ENCODE assay signal across 13 mouse cellular contexts in the genomic region with DNA sequence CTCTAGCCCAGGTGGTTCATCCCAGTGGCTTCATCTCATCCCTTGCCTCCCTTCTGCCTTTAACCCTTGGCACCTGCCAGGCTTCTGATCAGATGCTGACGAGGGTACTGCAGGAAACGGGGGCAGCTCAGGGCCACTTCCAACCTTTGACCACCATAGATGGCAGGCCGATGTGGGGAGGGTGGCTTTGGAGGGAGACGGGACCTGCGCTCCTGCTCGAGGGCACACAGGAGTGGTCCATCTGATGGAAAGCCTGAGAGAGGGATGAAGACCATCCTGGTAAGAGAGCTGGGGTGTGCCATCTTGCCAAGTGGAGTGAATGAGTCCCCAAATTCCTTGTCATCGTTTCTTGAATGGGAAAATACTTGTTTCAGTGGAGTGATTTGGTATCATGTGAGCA.
"Had no signal": no experiment of that assay in that cellular context is flagged by ENCODE, and none has a peak within 500 bp of the region (broad histone marks: within the 10 kb centered on the region; RNA-seq: fewer than 3 reads in every experiment).

No protein-coding gene starts in this region.

- H3K27ac ChIP-seq: limb, embryonic 15.5 days; liver, embryonic 15.5 days; neural tube, embryonic 12.5 days had no signal

- H3K27me3 ChIP-seq: limb, embryonic 15.5 days; liver, embryonic 15.5 days; neural tube, embryonic 12.5 days had no signal

- H3K9me3 ChIP-seq: limb, embryonic 15.5 days; liver, embryonic 15.5 days; neural tube, embryonic 12.5 days had no signal

- H3K9ac ChIP-seq: limb, embryonic 15.5 days had no signal

- DNase-seq: kidney, adult 9 months; kidney, postnatal 10 days; kidney, postnatal 4 days; left cerebral cortex, postnatal 4 days; lung, embryonic 14.5 days; midbrain, embryonic 14.5 days; retina, postnatal 1 day; right cerebral cortex, postnatal 4 days; spleen, adult 18-20 months; thymus, adult 18-20 months had no signal
